Mouse (Mus musculus) megakaryocyte-erythroid progenitor cell, adult 5-6 weeks (primary cell): Measurements from ENCODE around the gene Wdr75. TPM values are rescaled to one million over a fixed set of nuclear protein-coding genes. Genes with fewer than 3 reads are reported as not detected.

ENCODE experiments used
- ATAC-seq: replicated peaks from 2 replicates; pipeline ENCODE4 v1.8.0; 2016; ENCODE audit warnings: mild to moderate bottlenecking, inconsistent platforms; ENCODE audit not compliant: severe bottlenecking, poor library complexity, low FRiP score, low TSS enrichment
- total RNA-seq, 2 experiments: library from RNA; stranded (forward) in 1 of 2; stranded (reverse) in 1 of 2; fragments of 200-1000, 215-1000 nt in 1 of 2; fragments of >200 nt in 1 of 2; fragmentation: Nextera tagmentation in 1 of 2; gene quantifications; 2 replicates each; pipeline ENCODE4 v1.2.3; 2014 to 2017

Wdr75 gene
- total RNA-seq, 2 experiments from 2014 or later: 135 to 185 TPM

GRCm38 (mm10) chr1:45830453-45831206 lies 35.7 kb downstream of the Wdr75 start:
- ATAC-seq: no peak

GRCm38 (mm10) chr1:45835362-45836063 lies 40.5 kb downstream of the Wdr75 start:
- no peak for ATAC-seq

DNA sequence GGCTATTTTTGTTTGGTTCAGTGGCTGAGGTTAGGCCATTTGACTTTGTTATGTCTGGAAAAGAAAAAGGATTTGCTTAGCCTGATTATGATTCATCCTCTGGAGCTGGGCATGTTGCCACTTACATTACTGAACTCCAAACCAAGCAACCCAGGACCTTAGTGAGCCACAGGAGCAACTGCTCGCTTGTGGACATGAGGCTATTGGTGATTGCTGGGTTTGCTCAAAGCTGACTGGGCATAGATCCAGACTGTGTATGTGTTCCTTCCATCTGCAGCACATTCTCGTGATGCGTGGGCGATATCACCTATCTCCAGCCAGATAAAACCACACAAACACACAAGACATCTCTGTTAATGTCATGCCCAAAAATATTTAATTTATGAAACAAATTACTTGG lies 42.8 kb downstream of the Wdr75 start:
- ATAC-seq: peak; percentile 61; the same call in 1 of the 2 replicates

DNA sequence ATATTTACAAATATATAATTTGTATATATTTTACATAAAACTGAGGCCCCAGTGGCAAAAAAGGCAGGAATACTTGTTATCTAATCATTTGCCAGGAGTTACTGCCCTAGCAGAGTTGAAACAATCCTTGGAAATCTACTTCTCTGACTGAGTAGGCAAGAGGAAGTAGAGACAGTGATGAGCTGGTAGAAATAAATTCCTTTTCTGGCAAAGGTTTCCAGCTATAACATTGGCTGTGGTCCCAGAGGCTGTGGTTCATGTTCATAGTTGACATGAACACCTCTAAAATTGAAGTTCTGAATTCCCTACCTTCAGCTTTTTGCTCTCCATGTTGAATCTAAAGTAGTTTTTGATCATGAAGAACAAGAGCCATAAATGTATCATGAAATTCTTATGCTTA lies 43.3 kb downstream of the Wdr75 start:
- no peak for ATAC-seq

DNA sequence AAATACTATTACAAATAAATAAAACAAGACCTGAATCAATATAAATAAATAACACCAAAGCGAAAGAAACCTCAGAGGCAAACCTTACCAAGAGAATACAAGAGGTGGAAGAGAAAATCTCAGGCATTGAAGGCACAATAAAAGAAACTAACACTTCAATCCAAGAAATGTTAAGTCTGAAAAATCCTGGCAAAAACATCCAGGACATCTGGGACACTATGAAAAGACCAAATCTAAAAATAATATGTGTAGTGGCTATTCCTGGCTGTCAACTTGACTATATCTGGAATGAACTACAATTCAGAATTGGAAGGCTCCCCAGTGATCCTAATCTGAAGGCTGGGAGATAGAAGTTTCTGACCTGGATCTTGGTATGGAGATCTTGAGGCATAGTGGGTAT lies 50.5 kb downstream of the Wdr75 start:
- ATAC-seq: no peak

DNA sequence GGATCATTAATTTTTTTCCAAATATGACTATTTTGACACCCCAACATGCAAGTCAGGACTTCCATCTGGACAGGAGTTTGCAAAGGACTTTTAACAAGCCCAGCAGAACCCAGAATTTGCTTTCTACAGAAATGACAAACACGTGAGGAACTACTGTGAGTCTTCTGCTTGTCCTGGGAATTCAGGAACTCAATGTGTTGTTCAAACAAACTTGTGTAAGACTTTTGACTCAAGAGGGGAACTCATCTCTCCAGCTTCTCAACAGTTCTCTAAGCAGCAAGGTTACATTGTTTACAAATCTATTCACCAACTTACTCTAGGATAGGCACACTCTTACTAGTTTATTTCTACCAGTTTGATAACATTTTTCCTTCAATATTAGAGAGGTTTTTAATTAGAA lies 63.1 kb downstream of the Wdr75 start:
- no peak for ATAC-seq

DNA sequence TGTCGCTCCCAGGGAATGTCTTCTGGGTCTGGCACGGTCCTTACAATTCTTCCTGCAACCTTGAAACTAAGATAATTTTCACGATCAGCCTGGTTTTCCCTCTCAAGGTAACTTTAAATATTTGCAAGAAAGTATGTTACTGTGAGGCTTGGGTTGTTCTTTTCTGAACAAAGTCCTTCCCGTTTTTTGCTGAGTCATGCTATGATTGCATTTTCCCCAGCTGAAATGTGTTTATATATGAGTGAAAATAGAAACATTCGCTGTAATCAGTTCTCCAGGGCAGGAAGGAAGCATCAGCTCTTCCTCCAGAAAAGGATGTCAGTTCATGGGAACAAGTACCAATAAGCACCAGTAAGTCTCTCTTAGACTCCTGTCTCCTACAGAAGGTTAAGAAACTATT lies 65.4 kb downstream of the Wdr75 start:
- ATAC-seq: no peak

DNA sequence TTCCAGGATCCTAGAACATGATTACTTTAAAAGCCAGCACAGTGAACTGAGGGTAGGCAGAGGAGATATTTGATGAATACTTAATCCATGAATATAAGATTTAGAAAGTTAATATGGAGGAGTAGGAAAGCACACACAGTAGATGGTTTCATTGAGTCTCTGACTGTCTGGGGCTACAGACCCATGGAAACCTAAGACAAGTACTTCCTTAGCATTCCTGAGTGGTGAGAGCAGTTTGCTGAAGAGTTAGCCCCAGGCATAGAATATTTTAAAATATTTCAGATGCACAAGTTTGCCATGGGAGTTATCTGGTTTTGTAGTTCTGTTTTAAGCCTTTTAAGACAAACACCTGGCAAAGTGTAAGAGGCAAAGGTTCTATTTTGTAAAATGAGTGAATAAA lies 66.2 kb downstream of the Wdr75 start:
- no peak for ATAC-seq

DNA sequence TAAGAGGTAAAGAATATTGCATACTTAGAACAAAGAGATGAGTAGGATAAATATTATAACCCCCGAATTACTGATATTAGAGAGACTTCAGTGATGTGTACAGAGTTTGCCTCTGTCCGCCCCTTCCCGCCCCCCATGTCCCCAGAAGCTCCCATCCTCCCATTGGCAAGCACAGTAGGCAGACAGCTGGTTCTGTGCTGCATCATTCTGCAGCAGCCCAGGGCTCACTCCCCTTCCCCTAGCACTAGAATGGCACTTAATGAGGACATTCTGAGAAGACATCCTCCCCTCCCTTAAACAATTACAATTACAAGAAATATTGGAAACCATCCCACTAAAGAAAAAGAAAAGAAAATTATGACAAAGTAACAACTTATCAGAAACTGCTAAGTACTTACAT lies 68.7 kb downstream of the Wdr75 start:
- no peak for ATAC-seq

DNA sequence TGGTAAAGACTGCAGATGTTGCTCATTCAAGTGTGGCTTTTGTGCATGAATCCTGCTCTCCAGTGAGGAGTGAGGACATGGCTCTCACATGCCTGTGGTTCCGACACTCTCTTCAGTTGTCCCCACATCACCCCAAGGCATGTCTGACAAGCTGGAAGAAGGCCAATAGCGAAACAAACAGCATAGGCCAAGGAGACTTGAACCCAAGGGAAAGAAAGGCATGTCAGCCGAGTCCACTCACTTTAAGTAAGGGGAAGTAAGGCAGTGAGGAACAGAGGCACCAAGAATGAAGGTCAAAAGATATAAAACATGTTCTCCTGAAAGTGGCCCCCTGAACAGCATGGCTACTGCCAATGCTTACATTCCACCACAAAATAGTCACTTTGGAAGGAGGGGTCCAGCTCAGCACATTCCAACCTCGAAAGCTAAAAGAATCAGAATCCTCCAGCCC lies 69.6 kb downstream of the Wdr75 start:
- no peak for ATAC-seq

DNA sequence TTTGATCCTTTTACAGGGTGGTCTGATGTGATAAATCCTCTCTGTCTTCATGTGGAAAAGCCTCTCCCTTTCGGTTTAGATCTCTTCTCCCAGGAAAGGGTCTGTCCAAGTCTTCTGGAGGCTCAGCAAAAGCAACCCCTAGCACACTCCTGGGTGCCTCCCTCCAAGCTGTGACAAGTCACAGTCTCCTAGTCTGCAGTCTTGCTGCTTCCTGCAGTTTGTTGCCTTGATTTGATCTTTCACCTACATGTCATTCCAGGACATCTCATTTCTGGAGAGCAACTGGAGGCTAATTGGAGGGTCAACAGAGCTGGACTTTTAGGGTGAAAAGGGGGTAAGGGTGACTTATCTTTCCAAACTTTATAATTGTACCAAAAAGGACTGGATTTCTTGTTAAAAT lies 70.3 kb downstream of the Wdr75 start:
- no peak for ATAC-seq

DNA sequence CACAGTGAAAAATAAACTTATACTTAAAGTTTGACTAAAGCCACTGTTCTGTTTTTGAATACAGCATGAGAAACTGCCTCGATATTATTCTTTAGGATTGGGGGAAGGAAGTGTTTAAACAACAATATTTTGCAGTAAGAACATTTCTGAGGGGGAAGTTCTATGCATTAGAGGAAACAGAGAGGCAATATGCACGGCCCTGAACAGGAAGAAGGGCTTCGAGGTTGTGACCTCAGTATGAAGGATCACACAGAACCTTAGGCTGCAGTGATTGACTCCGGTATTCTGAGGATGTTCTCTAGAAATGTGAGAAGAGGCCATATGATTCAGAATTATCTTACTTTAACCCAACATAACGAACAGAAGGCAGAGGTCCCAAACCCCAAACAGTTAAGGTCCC lies 70.8 kb downstream of the Wdr75 start:
- ATAC-seq: no peak

- no peak for ATAC-seq
Measured at GRCm38 (mm10) chr1:45866288-45867018, 71.5 kb downstream of the Wdr75 start.

- ATAC-seq: no peak
Measured at GRCm38 (mm10) chr1:45868050-45868449, 73.1 kb downstream of the Wdr75 start.

DNA sequence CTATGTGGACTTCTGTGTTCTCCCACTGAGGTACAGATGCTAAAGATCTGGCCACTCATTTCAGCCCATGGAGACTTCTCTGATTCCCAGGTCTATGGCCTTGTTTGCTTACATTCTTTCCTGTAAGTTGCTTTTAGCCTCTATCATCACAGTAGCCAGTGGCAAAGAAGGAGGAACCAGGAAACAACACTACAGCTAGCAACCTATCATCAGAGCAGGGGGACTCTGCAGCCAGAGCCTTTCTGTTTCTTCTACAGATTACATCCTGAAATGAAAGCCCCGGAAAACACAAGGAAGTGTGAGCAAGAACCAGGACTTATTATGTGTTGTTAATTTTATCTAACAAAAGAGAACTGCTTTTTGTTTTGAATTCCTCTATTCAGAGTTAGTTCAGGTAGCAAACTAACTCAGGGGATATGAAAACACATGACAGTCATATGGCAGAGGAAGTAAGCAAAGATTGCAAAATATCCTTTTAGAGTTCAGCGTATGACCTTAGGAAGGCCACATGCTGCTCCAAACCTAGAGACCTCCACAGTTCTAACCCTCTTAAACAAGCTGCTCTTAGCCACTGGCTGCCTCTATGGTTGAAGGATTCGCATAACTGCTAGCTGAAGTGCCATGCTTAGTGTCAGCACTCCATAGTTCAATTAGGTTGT lies 73.6 kb downstream of the Wdr75 start:
- ATAC-seq: no peak

Other genes starting within 250 kb of the Wdr75 start
- not detected in 2 replicates for gene Gm5269, start 95.1 kb downstream of the Wdr75 start, total RNA-seq (2014; fragmentation: Nextera tagmentation)
- not detected in 2 replicates for gene Gm5269, start 95.1 kb downstream of the Wdr75 start, total RNA-seq (2017)
- gene Slc40a1, start 131.4 kb downstream of the Wdr75 start, total RNA-seq (2014; fragmentation: Nextera tagmentation): 70.2 and 91.8 TPM in 2 replicates
- gene Slc40a1, start 131.4 kb downstream of the Wdr75 start, total RNA-seq (2017): 155 and 167 TPM in 2 replicates